Mouse (Mus musculus): ENCODE measurements at regions not wholly inside any gene's neighbourhood (a gene's known extent, or its start where the extent isn't known, plus 50 kb on each side); places are given as distances from the start of the nearest gene placed in this dataset.

DNA sequence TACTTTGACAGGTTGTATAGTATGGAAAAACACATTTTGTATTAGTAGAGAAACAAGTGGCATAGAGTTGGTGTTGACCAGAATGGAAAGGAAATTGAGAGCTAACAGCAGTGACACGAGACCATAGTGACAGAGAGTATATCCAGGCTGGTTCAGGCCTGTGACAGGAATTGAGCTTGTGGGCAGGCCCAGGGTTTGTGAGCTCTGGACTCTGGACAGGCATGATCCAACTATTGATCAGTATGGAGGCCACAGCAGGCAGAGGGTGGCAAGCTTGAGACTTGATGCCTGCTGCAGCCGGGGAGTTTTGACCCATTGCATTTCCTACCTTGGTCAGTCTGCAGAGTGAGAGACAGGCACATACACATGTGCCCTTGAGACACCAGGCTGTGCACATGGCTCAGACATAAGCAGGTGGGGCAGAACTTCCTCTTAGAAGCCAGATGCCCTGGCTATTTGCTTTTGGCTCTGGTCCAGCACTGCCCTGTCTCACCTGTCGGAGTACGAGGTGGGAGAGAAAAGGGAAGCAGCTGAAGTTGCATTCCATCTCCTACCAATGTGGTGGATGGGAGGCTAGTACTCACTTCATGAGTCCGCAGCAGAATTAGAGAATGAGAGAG is 1006.2 kb upstream of the Cdh20 start:
- no peak for DNase-seq (ENCODE audit: low read depth)

DNA sequence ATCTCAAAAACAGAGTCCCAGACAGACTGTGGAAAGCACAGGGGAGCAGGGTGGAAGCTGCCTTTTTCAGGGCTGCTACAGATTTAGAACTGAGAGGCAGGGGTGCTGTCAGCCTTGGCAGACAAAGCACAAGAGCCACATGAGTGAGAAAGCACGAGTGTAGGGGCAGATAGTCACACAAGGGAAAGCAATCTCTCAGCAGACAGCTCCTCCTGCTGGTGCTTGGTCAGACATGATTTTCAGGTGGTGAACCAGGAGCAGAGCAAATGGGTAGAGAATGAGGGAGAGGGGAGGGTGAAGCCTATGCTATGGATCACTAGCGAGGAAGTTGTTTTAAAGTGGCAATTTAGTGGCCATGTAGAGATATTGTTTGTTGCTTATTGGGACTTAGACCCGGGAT is 1005.6 kb upstream of the Cdh20 start:
- DNase-seq (ENCODE audit: low read depth) = no peak

DNA sequence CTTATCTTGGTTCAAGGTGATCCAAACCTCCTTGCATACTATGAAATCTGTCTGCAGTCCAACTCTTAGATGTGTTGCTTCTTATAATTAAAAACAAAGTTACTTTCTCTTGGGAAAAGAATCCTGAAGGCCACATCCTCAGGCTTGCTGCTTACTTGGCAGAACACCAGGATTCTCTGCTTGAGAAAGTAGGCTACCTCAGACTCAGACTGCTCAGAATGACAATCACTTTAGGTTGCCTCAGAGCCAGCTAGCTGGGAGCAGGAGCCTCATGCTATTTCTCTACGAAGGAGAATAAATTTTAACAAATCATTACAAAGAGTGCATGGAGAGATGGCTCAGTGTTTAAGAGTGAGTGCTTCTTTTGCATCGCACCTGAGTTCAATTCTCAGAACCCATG is 1001.0 kb upstream of the Cdh20 start:
- DNase-seq (ENCODE audit: low read depth) = no peak

DNA sequence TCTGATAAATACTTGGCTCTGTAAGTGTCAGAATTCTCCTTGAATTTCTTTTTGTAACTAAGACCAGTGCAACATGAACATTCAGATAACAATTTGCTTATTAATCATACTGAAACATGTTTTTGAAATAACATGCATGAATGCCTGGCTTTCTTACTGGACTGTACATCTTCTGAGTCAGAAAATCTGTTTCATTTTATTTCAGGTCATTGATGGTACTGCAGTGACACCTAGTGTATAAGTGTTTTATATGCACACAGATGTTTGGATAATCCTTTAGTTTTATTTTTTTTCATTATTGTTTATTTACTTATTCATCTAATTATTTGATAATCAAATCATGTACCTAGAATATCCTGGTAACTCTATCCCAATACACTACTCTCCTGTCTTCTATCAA is 983.6 kb upstream of the Cdh20 start:
- no peak for DNase-seq (ENCODE audit: low read depth)

DNA sequence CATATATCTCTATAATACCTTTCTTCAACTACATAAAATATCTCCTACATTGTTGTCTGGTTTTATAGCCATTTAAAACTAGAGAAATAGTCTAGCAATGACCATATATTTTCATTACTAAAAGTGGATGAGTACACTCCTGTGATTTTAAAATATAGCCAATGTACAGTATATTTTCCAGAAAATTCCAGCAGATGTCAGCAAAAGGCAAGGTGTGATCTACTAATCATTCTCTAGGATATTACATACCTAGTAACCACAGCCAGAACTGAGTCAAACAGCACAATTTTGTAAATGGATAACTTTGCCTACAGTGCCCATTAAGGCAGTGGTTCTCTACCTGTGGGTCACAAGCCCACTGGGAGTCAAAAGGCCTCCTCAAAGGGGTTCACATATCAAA is 972.0 kb upstream of the Cdh20 start:
- no peak for DNase-seq (ENCODE audit: low read depth)

DNA sequence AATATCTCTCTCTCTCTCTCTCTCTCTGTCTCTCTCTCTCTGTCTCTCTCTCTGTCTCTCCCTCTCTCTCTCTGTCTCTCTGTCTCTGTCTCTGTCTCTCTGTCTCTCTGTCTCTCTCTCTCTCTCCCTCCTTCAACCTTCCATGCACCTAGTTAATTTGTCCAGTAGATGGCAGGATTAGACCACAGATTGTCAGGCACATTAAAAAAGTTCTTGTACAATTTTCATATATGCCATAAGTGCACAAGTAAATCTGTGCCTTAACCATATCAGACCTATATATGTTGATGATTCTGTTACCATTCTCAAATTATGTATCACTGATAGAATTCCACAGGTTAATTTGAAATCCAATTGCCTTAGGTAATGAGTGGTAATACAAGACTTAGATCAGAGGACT is 969.0 kb upstream of the Cdh20 start:
- DNase-seq (ENCODE audit: low read depth) = peak; percentile 0

DNA sequence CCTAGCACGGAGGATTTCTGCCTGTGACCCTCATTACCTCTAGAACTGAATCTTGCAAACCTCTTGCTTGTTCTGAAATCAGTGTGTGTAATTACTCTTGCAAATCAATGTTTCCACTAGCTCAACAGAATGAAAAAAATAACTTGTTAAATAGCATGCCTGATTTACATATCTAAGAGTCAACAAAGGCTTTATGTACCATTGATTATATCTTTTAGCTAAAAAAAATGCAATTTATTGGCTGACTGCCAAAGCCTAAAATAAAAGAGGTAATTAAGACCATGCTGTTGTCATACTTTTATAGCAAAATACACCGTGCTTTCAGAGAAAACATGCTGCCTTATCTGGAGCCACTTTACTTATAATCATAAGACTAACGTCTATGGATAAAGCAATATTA is 950.4 kb upstream of the Cdh20 start:
- no peak for DNase-seq (ENCODE audit: low read depth)

Measured in c-Kit-positive CD71-negative TER-119-negative erythroid progenitor cells, embryonic 14.5 days (primary cell).